Mouse (Mus musculus): ENCODE data around the gene Cry2.

GRCm38 (mm10) chr2:92411705-92412104 is 22.1 kb downstream of the Cry2 start:
- TF ChIP-seq CTCF (IDR thresholded peaks at IDR 0.05; ENCODE audit: control insufficient read depth, insufficient read depth, insufficient replicate concordance, low read depth, low read length) (no peak), POLR2A (IDR thresholded peaks at IDR 0.05; ENCODE audit: control insufficient read depth, low read depth, low read length) (no peak)

All from testis, adult 2 months (tissue).